Mouse (Mus musculus) olfactory bulb, adult 2 months (tissue): ENCODE measurements around the gene Fbxl17.

Source experiments
- CTCF ChIP-seq: fragments of 200-500 bp; IDR thresholded peaks from 2 replicates; pipeline ENCODE4 v1.5.1; 2012; ENCODE audit warnings: low read depth, mild to moderate bottlenecking, low read length, moderate library complexity; ENCODE audit not compliant: insufficient read depth
- POLR2A ChIP-seq: fragments of 200-500 bp; IDR thresholded peaks from 2 replicates; pipeline ENCODE4 v1.6.1; 2012; ENCODE audit warnings: mild to moderate bottlenecking, low read depth, low read length, moderate library complexity; ENCODE audit not compliant: insufficient read depth

DNA sequence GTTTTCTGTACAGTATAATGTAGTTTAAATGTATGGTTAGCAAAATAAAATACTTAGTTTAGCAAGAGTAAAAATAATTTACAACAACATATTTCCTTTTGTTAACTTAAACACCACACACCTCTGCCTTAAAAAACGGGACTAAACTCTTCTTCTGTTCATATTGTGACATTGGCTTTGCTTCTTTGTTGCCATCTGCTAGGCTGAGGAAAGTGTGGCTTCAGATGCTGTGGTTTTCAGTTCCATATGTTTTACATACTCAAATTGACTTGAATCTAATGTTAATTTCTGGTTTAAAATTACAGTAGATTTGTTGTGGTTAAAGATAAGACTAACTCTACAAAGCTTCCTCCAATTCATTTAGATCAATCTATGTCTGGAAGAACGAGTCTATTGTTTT lies 218.8 kb downstream of the Fbxl17 start:
- TF ChIP-seq CTCF (no peak), POLR2A (no peak)
